Mouse (Mus musculus) monocyte, adult 2 months (primary cell): ENCODE results near the gene Hs3st2.

ENCODE experiments used
- DNase-seq, 2 experiments: peaks; one replicate each; pipeline ENCODE4 v3.0.0; 2022; ENCODE audit warnings: low spot score in 2 of 2, low read depth in 1 of 2

Gene Hs3st2

DNA sequence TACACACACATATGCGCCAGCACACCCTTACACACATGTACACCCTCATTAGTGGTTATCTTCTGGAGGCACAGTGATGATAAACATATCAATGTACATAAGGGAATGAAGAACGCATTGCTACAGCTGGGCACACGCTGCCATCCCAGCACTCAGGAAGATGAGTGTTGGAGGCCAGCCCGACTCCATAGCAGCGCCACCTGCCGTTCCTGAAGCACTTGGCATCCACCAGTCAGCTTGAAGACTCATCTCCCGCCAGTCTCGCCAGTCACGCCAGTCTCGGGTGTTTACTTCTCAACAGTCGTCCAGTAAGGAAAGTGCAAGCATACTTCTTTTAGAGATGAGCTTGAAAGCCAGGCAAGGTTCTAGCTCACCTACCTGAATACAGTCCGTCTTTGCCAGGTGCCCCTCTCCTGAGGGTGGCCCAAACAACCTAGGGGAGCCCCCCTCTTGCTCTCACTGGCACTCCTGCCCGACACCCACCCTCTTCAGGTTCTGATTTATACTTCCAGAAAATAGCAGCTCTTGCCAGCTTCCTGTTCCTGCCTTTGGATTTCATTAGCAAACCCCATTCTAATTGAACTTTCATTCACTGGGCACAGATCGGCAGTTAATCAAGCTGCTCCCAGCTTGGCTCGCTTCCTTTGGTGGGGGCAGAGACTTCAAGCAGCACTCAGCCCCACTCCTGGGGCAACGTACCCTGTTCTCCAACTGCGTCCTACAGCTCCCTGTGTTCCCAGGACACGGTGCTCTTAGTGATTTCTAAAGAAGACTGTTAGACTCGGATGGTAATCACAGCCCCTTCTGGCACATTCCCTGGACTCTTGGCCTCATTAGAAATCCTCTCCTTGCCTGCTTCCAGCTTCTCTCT, 148.0 kb downstream of the Hs3st2 start:
- DNase-seq: no peak

DNA sequence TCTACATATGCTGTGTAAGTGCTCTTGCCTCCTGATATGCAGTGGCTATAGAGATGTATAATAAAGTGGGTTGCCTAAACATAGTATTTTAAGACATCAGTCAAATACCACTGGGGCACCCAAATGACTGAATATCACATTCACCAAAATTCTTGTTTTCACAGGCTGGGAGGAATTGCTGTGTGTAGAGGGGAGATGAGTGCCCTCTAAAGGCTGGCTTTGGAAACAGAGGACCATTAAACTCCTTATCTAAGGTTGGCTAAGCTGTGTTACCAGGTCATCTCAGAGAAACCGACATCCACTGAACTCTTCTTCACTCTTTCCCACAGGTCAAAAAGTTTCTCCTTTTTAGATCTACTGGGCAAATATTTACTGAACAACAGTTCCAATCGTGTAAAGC, 150.8 kb downstream of the Hs3st2 start:
- DNase-seq: no peak

DNA sequence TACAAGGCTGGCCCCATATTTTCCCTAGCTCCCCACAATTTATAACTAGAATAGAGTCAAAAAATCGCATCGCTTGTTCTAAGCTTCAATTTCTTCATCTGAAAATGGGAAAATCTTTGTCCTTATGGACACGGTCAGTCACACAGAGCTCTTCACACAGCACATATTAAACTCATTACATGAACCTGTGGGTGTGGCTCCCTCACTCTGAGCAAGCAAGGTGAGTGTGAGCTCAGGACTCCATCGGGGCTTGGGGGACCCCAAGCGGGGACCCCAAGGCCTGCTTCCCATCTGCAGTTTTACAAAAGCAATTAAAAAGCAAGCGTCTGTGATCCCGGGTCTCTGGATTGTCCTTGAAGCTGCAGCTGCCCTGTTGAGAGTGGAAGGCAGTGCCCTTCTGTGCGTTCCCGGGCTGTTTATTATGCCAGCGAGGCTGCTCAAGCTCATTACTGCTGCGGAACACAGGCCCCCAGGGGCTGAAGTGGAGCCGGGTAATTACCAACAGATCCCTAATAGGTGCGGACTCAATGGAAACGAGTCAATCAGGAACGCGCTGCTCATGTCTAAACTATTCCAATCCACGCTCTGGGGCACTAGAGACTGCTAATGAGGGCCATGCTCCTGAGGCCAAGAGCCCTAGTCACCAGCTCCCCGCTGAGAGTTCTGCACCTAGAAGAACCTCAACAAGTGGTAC, 157.8 kb downstream of the Hs3st2 start:
- DNase-seq: no peak
